Mouse (Mus musculus) gastrocnemius, postnatal 36 days (tissue): ENCODE measurements around the gene Rapgefl1. TPM values are rescaled to one million over a fixed set of nuclear protein-coding genes. Genes with fewer than 3 reads are reported as not detected.
A peak's percentile ranks its signal among the peaks of the same experiment; 100 is the strongest.

ENCODE experiments used
- DNase-seq, 2 experiments: peaks; one replicate each; pipeline ENCODE4 v3.0.0; 2022
- intact Hi-C: fragments of 180-260 bp; cut with DNase I; formaldehyde crosslinking; loops from one replicate; pipeline ENCODE4 v1.15.1; 2025
- long read RNA-seq, 2 experiments: library from polyadenylated mRNA; stranded (forward); transcript quantifications; one replicate each; pipeline ENCODE4 v2.0.0; 2021
- total RNA-seq, 2 experiments: library from RNA; stranded (reverse); gene quantifications; 2 replicates each; pipeline ENCODE4 v1.2.3; 2021

Rapgefl1 gene
- total RNA-seq = under 1 TPM; 0.12 to 0.15 TPM
- long read RNA-seq, experiment 1 = 0 reads
- long read RNA-seq, experiment 2 = 0 reads

DNA sequence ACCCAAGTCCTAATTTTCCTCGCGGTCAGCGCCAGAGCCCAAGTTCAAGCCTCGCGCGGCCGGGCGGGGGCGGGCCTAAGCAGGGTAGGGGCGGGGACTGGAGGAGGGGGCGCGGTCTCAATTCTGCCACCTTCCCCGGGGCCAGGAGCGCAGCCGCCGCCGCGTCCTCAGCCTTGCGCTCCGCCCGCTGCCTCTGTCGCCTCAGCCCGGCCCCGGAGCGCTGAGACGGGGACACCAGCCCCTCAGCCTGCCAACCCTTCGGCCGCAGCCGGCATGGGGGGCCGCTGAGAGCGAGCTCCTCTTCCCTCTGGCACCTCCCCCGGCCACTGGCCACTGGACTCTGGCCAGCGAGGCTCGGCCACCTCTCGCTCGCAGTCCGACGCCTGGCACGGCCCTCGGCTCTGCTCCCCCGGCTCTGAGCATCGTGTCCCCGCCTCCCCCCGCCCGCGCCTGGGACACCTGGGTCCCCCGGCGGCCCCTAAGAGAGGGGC is at the start of gene Rapgefl1:
Rapgefl1 (plus strand) TSS at position 135 of the 491 bp plus-strand sequence.
- intact Hi-C loops = no loop called here
- peak; percentile 69 to 81 for DNase-seq

DNA sequence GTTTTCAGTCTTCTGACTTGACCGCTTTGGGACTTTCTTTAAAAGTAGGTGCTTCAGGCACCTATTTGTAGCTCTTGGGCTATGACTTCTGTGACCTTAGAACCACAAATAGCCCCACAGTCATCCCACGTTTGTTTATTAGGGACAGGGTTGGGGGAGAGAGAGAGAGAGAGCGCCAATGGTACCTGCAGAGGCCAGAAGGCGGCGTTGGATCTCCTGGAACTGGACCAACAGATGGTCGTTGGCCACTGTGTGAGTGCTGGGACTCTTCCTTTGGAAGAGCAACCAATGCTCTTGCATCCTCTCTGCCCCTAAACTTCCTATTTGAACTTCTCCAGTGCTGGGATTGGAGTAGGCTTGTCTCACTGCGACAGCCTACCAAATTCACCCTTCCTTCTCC is 49.4 kb upstream of the Rapgefl1 start:
- DNase-seq = peak in 1 of 2 experiments; percentile 33

DNA sequence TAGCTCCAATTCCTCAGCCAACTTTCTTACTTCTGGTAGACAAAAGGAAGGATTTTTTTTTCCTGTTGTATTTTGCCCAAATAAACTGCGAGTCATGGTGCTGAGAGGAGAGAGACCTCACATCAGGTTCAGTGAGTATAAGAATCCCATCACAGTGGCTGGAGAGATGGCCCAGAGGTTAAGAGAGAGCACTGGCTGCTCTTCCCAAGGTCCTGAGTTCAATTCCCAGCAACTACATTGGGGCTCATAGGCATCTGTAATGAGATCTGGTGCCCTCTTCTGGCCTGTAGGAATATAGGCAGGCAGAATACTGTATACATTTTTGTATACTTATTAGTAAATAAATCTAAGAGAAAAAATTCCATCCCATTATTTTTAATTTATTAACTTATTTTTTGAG is 48.9 kb upstream of the Rapgefl1 start:
- intact Hi-C loops = loop anchor here (2.0 to 5.0 kb wide), 5 partner anchors 15 to 87 kb away; partner anchors contain the start of genes Csf3 and Thra
- DNase-seq = no peak

More for the DNA sequence above, 49.4 kb upstream of the Rapgefl1 start:
- intact Hi-C loops = loop anchor here (2.0 to 5.0 kb wide), 3 partner anchors 14 to 86 kb away; partner anchors contain the start of gene Csf3

DNA sequence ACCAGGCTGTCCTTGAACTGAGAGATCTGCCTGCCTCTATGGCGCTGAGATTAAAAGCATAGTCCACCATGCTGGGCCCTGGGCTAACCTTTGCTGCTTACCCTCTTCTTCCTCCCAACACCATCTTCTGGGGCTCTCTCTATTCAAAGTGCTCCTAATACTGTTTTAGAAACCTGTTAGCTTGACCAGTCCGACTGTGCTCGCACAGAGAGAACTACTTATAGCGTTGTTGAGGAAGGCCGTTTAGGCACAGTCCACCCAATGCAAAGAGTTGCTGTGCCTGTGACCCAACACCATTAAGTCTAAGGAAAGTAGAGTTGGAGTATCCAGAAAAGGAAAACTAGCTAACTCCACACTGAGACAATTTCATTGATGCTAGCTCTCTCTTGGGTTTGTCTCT is 48.4 kb upstream of the Rapgefl1 start:
- DNase-seq = no peak
- intact Hi-C loops = loop anchor here (2.0 to 5.0 kb wide), 3 partner anchors 41 to 71 kb away; partner anchors contain the start of gene Thra

DNA sequence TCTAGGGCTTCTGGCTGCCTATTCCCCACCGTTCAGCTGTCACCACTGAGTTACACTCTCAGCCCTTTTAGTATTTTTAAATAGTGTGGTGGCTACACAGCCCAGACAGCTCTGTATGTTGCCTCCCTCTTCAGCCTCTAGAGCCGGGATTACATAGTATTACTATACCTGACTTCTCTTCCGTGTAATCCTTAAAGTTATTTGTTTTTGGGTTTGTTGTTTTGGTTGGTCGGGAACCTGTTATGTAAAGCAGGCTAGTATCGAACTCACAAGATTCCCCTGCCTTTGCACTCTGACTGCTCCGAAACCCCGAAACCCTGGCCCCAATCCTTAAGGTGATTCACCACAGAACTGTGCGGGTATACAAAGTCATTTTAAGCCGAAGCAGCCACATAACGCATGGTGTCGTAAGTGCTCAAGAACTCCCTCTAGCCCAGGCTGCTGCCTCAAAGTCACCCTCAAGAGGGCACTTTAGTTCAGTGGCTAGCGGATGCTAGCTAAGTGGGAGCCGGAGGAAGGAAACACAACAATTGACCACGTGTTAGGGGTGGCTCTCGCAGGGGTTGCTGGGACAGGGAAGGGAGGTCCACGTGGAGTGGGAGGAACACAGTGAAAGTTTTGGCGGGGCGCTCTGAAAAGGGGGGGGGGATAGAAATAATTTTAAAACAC is 47.9 kb upstream of the Rapgefl1 start:
- peak; percentile 67 to 84 for DNase-seq
- intact Hi-C loops = loop anchor here (2.0 to 5.0 kb wide), 3 partner anchors 40 to 71 kb away; partner anchors contain the start of gene Thra

DNA sequence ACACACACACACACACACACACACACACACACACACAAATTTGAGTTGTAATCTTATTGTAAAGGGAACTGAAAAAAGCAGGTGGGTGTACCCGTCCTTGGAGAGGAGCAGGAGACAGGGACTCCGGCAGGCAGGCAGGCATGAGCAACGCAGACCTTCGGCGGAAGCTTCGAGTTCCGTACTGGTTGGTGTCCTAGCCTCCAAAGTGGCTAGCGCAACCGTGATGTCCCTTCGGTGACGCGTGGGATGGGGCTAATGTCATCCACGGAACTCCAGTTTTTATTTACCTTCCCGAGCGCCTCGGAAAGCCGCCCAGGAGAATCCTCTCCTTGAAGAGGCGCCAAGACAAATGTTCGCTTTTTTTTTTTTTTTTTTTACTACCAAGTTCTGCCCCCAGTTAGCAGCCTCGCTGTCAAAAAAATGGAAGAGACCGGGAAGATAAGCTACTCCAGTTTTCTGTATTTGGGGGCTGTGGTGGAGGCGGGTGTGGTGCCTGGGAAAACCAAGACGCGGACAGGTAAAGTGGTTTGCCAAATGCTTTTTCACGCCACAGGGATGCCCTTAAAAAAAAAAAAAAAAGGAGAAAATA is 47.3 kb upstream of the Rapgefl1 start:
- DNase-seq = peak in 1 of 2 experiments; percentile 46
- intact Hi-C loops = loop anchor here (2.0 to 5.0 kb wide), 3 partner anchors 39 to 72 kb away; partner anchors contain the start of gene Thra

DNA sequence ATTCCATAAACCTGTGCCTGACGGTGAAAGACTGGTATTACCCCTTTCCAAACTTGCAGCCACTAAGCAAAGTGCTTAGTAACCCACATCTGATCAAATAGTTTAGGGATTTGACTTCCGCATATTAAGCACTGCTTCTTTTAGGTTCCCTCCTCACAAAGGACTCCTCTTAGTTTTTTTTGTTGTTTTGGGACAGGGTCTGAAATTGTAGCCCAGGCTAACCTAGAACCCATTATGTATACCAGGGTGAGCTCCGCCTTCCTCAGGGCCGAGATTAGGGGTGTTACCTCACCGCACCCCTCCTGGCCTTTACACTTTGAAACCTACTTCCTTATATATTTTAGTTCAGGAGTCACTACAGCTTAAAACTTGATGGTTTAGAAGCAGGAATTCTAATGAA is 46.8 kb upstream of the Rapgefl1 start:
- no peak for DNase-seq
- intact Hi-C loops = loop anchor here (2.0 to 5.0 kb wide), 4 partner anchors 39 to 117 kb away; partner anchors contain the start of genes Cdc6 and Thra

DNA sequence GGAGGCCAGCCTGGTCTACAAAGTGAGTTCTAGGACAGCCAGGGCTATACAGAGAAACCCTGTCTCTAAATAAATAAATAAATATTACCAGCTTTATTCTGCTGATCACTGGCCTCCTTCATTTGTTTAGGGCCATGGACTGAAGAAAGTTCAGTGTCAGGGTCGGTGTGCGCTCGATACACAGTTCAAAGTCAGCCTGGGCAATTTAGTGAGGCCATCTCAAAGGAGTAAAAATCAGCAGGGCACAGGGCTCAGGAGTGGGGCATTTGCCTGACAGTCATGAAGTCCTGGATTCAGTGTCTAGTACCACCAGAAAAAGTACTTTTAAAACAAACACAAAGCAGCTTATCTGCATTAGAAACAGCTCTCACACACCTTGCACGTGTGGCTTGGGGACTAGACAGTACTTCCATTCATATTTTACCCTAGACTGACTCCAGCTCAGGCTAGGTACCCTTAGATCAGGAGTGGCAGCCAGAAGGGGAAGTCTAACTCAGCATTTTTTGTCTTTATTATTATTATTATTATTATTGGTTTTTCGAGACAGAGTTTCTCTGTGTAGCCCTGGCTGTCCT is 45.9 kb upstream of the Rapgefl1 start:
- intact Hi-C loops = loop anchor here (5.0 kb wide), 1 partner anchor 117 kb away; the partner anchor contains the start of gene Cdc6
- DNase-seq = no peak

DNA sequence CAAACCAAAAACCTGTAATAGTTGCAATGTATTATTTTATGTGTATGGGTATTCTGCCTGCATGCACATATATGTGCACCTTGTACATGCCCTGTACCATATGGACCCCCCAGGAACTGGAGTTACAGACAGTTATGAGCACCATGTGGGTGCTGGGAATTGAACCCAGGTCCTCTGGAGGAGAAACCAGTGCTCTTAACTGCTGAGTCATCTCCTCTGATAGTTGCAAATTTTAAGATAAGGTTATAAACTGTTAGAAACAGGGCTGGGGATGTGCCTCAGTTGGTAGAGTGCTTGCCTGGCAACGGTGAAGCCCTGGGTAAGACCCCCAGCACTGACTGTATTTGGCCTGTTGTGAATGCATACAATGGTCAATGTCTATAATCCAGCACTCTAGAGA is 45.1 kb upstream of the Rapgefl1 start:
- intact Hi-C loops = loop anchor here (5.0 kb wide), 1 partner anchor 116 kb away; the partner anchor contains the start of gene Cdc6
- no peak for DNase-seq

DNA sequence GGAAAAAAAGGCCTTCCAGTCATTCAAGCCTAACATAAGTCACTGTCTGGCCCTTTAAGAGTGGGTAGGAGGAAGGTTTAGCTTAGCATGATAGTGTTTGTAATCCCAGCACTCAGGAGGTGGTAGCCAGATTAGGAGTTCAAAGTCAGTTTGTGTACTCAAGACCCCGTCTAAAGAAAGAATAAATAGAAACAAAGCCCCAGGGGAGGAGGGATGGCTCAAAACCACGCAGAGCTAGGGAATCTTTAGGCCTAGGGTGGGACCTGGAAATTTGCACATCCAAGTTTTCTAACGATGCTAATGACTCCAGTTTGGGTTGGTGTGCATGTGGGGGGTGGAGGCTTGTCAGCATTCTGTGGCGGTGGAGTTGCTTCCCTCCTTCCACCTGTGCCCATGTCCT is 44.5 kb upstream of the Rapgefl1 start:
- DNase-seq = no peak
- intact Hi-C loops = loop anchor here (5.0 kb wide), 1 partner anchor 115 kb away; the partner anchor contains the start of gene Cdc6

DNA sequence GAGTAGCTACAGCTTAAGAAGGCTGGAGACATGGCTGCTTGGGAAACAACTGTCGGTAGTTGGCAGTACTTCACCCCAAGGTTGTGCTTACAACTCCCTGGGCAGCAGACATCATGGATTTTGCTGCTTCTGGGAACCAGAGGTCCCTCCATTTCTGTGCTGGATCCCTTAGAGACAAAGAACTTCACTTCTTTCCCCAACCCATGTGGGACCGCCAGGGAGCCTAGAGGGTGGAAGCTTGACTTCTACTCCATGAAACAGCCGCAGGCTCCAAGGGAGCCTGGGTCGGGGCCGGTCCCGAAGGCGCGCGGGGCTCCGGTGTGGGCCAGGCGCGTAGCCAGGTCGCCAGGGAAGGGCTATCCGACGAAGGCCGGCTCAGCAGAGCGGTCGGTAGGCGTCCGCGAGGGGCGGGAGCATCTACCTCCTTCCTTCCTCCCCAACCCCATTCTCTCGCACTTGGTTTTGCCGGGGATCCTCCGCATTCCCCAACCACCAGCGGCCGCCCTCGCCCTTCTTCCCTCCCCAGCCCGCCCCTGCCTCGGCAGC is 42.0 kb upstream of the Rapgefl1 start:
- peak; percentile 69 to 79 for DNase-seq
- intact Hi-C loops = loop anchor here (5.0 kb wide), 1 partner anchor 113 kb away; the partner anchor contains the start of gene Cdc6

DNA sequence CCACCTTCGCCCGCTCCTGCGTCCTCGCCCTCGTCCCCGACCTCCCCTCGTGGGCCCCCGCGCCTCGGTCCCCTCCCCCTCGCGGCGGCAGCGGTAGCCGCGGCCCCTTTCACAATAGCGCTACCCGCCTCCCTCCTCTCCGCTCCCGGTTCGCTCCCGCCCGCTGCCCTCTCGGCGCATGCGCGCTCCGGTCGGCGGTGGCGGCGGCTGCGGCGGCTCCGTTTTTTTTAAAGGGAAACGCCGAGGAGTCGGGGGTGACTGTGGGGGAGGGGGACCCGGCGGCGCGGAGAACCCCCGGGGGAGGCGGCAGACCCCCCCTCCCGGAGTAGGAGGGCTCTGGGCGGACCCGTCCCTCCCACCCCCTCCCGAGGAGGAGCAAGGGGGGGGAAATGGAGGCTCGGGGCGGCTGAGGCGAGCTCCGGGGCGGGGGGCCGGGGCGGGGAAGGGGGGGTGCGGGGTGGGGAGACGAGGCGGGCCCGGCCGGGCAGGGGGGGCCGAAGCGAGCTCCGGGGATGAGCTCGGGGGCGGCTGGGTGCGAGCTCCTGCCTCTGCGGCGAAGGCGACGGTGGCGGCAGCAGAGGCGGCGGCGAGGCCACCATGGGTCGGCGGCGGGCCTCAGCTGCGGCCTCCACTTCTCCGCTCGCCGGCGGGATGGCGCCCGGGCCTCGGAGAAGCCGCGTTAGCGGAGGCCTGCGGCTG is 41.4 kb upstream of the Rapgefl1 start, which contains the start of gene Msl1:
Msl1 (plus strand) TSS at position 502 of the 699 bp plus-strand sequence.
- peak; percentile 85 to 86 for DNase-seq
- intact Hi-C loops = no loop called here

DNA sequence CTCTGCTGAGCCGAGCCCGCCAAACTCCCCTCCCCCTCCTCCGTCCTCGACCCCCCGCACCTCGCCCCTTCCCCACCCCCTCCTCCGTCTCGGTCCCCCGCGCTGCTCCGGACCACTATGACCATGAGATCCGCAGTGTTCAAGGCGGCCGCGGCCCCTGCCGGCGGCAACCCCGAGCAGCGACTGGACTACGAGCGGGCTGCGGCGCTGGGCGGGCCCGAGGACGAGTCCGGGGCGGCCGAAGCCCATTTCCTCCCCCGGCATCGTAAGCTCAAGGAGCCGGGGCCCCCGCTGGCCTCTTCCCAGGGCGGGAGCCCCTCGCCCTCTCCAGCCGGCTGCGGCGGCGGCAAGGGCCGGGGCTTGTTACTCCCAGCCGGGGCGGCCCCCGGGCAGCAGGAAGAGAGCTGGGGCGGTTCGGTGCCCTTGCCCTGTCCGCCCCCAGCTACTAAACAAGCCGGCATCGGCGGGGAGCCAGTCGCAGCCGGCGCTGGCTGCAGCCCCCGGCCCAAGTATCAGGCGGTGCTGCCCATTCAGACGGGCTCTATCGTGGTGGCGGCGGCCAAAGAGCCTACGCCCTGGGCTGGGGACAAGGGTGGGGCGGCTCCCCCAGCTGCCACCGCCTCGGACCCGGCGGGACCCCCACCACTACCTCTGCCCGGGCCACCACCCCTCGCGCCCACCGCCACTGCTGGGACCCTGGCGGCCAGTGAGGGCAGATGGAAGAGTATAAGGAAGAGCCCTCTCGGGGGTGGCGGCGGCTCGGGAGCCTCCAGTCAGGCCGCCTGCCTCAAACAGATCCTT is 40.7 kb upstream of the Rapgefl1 start:
- DNase-seq = peak in 1 of 2 experiments; percentile 23
- intact Hi-C loops = no loop called here

DNA sequence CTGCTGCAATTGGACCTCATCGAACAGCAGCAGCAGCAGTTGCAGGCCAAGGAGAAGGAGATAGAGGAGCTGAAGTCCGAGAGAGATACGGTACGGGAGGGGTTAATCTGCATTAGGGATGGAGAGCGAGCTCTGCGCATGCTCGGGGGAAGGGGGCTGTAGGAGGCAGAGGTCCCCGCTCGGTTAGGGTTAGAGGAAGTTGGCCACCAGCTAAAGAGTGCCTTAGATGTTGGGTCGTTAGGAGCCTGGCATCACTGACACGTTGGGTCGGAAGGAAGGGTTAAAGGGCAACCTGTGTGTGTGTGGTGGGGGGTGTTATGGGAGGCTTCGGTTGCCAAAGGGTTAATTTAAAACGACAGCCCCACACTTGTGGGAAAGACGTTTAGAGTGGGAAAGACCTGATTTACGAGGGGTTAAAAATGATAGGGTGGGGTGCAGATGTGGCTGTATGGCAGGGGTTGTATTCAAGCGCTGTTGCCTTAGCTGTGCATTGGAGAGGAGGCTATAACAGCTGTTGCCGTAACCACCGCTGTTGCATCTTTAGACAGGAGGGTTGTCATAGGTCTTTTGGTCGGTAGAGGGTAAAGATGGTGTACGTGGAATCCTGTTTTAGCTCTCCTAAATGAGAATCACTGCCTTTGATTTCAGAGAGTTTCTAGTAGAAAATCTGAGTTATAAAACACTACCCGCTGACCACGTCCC is 39.9 kb upstream of the Rapgefl1 start:
- intact Hi-C loops = no loop called here
- peak; percentile 40 to 68 for DNase-seq

DNA sequence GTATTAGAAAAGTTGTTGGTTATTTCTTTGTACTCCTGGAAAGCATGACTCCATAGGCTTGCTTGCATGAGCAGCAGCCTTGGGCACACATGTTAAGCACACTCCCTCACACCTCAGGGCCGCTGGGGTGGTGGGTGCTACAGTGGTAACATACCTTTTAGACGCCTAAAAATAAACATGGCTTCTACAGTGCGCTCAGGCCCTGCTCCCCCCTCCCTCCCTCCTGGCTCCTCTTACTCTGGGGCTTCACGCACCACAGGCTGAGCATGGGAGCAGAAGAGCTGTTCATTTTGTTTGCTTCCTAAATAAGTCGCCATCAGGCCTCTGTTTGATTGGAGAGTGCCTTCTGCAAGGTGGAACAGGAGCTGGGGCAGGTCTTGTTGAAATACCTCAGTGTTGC is 39.3 kb upstream of the Rapgefl1 start:
- intact Hi-C loops = no loop called here
- no peak for DNase-seq

DNA sequence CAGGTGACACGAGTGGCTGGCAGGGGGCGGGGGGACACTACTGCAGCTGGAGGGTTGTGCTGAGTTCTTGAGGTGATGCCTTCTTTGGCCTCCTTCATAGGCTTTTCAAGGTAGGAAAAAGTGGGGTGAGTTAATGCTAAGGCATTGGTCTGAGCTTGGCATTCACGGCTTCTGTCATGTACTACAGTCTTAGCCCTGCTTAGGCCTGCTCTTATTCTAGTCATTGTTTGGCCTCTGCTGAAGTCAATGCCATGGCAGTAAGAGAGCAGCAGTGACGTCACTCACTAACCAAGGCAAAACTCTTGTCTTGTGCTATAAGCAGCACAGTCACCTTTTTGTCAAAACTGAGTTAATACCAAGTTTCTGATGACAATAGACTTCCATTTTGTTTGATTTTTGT is 38.7 kb upstream of the Rapgefl1 start:
- DNase-seq = no peak
- intact Hi-C loops = no loop called here

DNA sequence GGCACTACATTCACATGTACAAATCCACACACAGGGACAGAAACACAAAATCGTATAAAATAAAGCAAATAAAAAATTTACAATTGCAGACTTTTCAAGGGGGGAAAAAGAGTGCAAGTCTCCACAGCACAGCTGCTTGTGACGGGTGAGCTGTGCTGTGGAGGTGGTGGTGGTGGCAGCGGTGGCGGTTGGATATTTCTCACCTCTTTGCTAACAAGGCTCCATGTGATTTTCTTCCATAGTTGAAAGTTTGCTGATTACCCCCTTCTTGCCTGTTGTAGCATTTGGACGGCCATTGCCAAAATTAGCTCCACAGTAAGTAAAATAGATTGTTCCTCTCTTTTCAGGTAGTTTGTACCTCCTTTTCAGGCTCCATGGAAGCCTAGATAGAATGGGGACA is 32.0 kb upstream of the Rapgefl1 start, which contains the start of gene Casc3:
Casc3 (plus strand) TSS at position 301 of the 400 bp plus-strand sequence.
- DNase-seq = no peak
- intact Hi-C loops = no loop called here

DNA sequence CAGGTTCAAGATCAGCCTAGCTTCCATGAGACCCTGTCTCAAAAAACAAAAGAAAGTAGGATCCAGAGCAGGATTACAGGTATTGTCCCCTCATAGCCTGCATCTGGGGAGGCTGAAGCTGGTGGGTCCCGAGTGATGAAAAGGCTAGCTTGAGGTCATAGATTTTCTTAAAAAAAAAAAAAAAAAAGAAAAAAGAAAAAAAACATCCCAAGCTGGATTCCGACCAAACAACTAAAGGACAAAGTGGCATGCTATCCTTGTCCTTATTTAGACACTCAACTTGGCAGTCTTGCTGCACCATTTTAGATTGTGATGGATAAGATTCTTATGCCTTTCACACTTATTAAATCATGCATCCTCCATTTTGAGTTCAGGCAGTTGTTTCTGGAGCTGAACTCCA is 28.2 kb upstream of the Rapgefl1 start:
- DNase-seq = no peak
- intact Hi-C loops = no loop called here
